Mouse (Mus musculus) heart, embryonic 14.5 days (tissue): ENCODE data around the gene Mroh8. TPM values are rescaled to one million over a fixed set of nuclear protein-coding genes. Genes with fewer than 3 reads are reported as not detected.

ENCODE experiments used
- ATAC-seq: fragments of 200-750 bp; cut with Nextera tagmentation; 2 replicates; pipeline ENCODE4 v1.8.0; 2017; ENCODE audit warnings: low read depth, moderate TSS enrichment; ENCODE audit not compliant: insufficient number of reproducible peaks, insufficient read depth, low FRiP score
- H3K27ac ChIP-seq, 2 experiments: fragments of 200-500 bp in 1 of 2; fragments of 300-500 bp in 1 of 2; sonication (generic) in 1 of 2; replicated peaks in 1 of 2; 2 replicates each; pipeline ENCODE4 v1.5.1; 2012 to 2014; ENCODE audit warnings: low read depth in 2 of 2, low read length in 2 of 2, control low read depth in 1 of 2, mild to moderate bottlenecking in 1 of 2, mixed read lengths in 1 of 2; ENCODE audit not compliant: control insufficient read depth in 1 of 2, insufficient read depth in 1 of 2
- H3K27me3 ChIP-seq: fragments of 300-500 bp; sonication (generic); 2 replicates; pipeline ENCODE4 v1.6.1; 2014; ENCODE audit warnings: mild to moderate bottlenecking, low read length, control low read depth; ENCODE audit not compliant: control insufficient read depth, insufficient read depth
- H3K36me3 ChIP-seq: fragments of 300-500 bp; sonication (generic); 2 replicates; pipeline ENCODE4 v1.6.1; 2014; ENCODE audit warnings: mild to moderate bottlenecking, control low read depth, low read length, mixed read lengths; ENCODE audit not compliant: control insufficient read depth, insufficient read depth
- H3K4me1 ChIP-seq, 2 experiments: fragments of 200-500 bp in 1 of 2; fragments of 300-500 bp in 1 of 2; sonication (generic) in 1 of 2; 2 replicates each; pipeline ENCODE4 v1.6.1; 2012 to 2014; ENCODE audit warnings: low read length in 2 of 2, control low read depth in 1 of 2, mixed read lengths in 1 of 2; ENCODE audit not compliant: control insufficient read depth in 2 of 2, insufficient read depth in 2 of 2
- H3K4me2 ChIP-seq: fragments of 300-500 bp; sonication (generic); 2 replicates; pipeline ENCODE4 v1.6.1; 2014; ENCODE audit warnings: mild to moderate bottlenecking, low read length
- H3K4me3 ChIP-seq, 2 experiments: fragments of 200-500 bp in 1 of 2; fragments of 300-500 bp in 1 of 2; sonication (generic) in 1 of 2; 2 replicates each; pipeline ENCODE4 v1.5.1; 2012 to 2014; ENCODE audit warnings: low read length in 2 of 2, mild to moderate bottlenecking in 2 of 2, control low read depth in 1 of 2, low read depth in 1 of 2, moderate library complexity in 1 of 2; ENCODE audit not compliant: control insufficient read depth in 1 of 2, insufficient read depth in 1 of 2
- H3K9ac ChIP-seq: fragments of 300-500 bp; sonication (generic); 2 replicates; pipeline ENCODE4 v1.6.1; 2014; ENCODE audit warnings: mild to moderate bottlenecking, low read length
- H3K9me3 ChIP-seq: fragments of 300-500 bp; sonication (generic); 2 replicates; pipeline ENCODE4 v1.6.1; 2016; ENCODE audit warnings: low read length, control low read depth; ENCODE audit not compliant: control insufficient read depth
- WGBS: fragments of 180-500 bp; shearing (Covaris S2); extraction: QIAGEN DNeasy Blood & Tissue Kit; methylation state at CpG from one replicate; pipeline ENCODE4 v1.1.7; 2014; 5-methylcytosine and 5-hydroxymethylcytosine counted together
- polyA plus RNA-seq: library from polyadenylated mRNA; unstranded; fragments of >200 nt; fragmentation: Nextera tagmentation; extraction: Ambion mirVana; gene quantifications from 2 replicates; pipeline ENCODE4 v1.2.1, GENCODE M21; 2014

Gene Mroh8
- polyA plus RNA-seq, 1 experiment from 2014 or later: 0.43 TPM

DNA sequence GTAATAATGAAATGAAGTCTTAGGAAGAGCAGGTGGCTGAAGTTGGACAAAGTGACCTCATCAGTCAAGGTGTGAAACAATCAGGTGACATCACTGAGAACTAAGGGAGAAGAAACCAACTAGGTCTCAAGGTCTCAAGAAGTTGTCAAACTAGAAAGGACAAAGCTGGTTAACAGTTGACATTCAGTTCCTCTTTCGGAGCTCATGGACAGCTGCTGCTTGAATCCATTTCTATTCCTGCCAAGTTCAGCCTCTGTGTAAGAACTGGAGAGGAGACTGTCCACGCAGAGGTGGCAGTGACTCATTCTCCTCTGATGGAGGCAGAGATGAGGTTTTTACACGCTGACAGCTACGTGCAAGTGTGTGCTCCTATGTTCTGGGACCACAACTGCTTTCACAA, 92.1 kb downstream of the Mroh8 start:
- Histone ChIP-seq H3K4me3 (no peak overlapping the region), H3K4me1 (peaks cover 4 to 9% of the 10 kb centered on the region in 2 experiments), H3K27me3 (no peaks in the 10 kb centered on the region), H3K36me3 (peaks cover 77% of the 10 kb centered on the region), H3K9ac (no peak overlapping the region), H3K9me3 (no peaks in the 10 kb centered on the region), H3K4me2 (no peak overlapping the region), H3K27ac (no peak overlapping the region)
- no peak for ATAC-seq
- WGBS: 80% methylated on average over 4 of the region's 4 CpGs

GRCm38 (mm10) chr2:157186504-157186903, 92.8 kb downstream of the Mroh8 start:
- ATAC-seq: no peak
- Histone ChIP-seq H3K4me3 (no peak overlapping the region), H3K27me3 (no peaks in the 10 kb centered on the region), H3K27ac (no peak overlapping the region), H3K9ac (no peak overlapping the region), H3K36me3 (peaks cover 74% of the 10 kb centered on the region), H3K9me3 (no peaks in the 10 kb centered on the region), H3K4me2 (no peak overlapping the region), H3K4me1 (peaks cover 4 to 9% of the 10 kb centered on the region in 2 experiments)
- 83% methylated on average over 5 of the region's 5 CpGs for WGBS

DNA sequence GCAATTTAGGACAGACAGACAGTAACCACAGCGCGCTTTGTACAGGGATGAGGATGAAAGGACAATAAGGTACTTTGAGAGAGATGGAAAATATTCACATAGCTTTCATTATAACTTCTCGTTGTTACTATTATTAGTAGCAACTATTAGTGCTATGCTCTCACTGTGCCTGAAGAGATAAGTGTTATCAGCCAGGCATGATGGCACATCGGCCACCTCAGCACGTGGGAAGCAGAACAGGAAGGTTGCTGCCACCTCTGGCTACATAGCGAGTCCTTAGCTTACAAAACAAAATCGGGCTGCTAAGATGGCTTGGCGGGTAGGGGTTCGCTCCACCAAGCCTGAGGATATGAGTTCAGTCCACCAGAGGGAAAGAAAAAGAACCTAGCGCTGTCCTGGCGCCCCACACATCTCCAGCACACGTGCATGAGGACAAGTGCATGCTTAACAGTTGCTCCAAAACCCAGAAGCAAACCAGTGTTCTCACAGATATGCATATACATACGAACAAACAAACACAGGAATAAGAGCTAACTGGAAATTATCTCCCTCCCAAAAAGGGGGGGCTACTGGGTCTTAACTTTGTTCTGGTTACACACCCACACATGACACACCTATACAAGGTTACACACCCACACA, 94.2 kb downstream of the Mroh8 start:
- H3K4me3 ChIP-seq: no peak overlapping the region
- no peaks in the 10 kb centered on the region for H3K9me3 ChIP-seq
- WGBS: 52% methylated on average over 13 of the region's 13 CpGs
- ATAC-seq: no peak
- H3K4me2 ChIP-seq: peak overlapping the region; percentile 32; the same call in 1 of the 2 replicates
- no peaks in the 10 kb centered on the region for H3K27me3 ChIP-seq
- peaks cover 4 to 9% of the 10 kb centered on the region in 2 experiments for H3K4me1 ChIP-seq
- peaks cover 68% of the 10 kb centered on the region for H3K36me3 ChIP-seq
- H3K27ac ChIP-seq: peak overlapping the region; percentile 6 to 56; a peak in 3 of 4 replicates
- no peak overlapping the region for H3K9ac ChIP-seq

GRCm38 (mm10) chr2:157178167-157178566, 101.2 kb downstream of the Mroh8 start:
- Histone ChIP-seq H3K4me1 (no peaks in the 10 kb centered on the region), H3K4me3 (no peak overlapping the region), H3K27me3 (no peaks in the 10 kb centered on the region), H3K4me2 (no peak overlapping the region), H3K36me3 (peaks cover 52% of the 10 kb centered on the region), H3K9me3 (no peaks in the 10 kb centered on the region), H3K27ac (no peak overlapping the region), H3K9ac (no peak overlapping the region)
- WGBS: 88% methylated on average over 6 of the region's 6 CpGs
- no peak for ATAC-seq

DNA sequence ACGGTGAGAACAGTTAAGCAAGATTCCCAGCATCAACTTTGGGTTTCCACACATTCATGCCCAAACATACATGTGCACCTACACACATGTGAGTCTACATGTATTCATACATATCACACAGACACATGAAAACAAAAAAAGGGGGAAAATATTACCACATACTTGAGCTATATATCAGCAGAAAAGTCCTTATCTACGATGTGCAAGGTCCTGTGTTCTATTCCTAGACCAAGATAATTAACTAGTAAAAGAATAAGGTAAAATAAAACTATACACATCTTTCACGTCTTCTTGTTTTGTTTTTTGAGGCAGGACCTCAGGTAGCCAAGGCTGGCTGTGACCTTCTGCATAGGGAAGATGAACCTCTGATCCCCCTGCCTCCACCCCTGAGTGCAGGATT, 103.1 kb downstream of the Mroh8 start:
- Histone ChIP-seq H3K36me3 (peaks cover 56% of the 10 kb centered on the region), H3K27me3 (no peaks in the 10 kb centered on the region), H3K4me1 (no peaks in the 10 kb centered on the region), H3K4me3 (no peak overlapping the region), H3K9me3 (no peaks in the 10 kb centered on the region), H3K9ac (no peak overlapping the region), H3K27ac (no peak overlapping the region), H3K4me2 (no peak overlapping the region)
- no peak for ATAC-seq
- WGBS: 86% methylated on average over 3 of the region's 3 CpGs

DNA sequence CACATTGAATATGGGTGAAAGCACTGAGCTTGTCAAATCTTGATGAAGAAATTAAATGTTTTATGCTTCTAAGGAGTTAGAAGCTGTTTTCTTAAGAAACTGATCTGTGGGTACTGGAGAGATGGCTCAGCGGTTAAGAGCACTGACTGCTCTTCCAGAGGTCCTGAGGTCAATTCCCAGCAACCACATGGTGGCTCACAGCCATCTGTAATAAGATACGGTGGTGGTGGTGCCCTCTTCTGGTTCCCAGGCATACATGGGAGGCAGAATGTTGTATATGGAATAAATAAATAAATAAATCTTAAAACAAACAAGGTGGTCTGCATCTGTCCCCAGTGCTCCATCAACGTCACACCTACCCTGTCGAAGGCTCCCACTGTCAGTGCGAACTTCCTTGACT, 104.9 kb downstream of the Mroh8 start:
- no peak for ATAC-seq
- Histone ChIP-seq H3K9me3 (no peaks in the 10 kb centered on the region), H3K4me1 (peaks cover 2 to 7% of the 10 kb centered on the region in 2 experiments; a peak in 2 of 4 replicates), H3K27me3 (no peaks in the 10 kb centered on the region), H3K9ac (no peak overlapping the region), H3K27ac (no peak overlapping the region), H3K36me3 (peaks cover 60% of the 10 kb centered on the region), H3K4me3 (no peak overlapping the region), H3K4me2 (no peak overlapping the region)
- 82% methylated on average over 5 of the region's 5 CpGs for WGBS

GRCm38 (mm10) chr2:157173555-157173954, 105.8 kb downstream of the Mroh8 start:
- Histone ChIP-seq H3K4me1 (peaks cover 2 to 7% of the 10 kb centered on the region in 2 experiments; a peak in 2 of 4 replicates), H3K4me2 (no peak overlapping the region), H3K27ac (no peak overlapping the region), H3K9me3 (no peaks in the 10 kb centered on the region), H3K9ac (no peak overlapping the region), H3K36me3 (peaks cover 67% of the 10 kb centered on the region), H3K4me3 (no peak overlapping the region), H3K27me3 (no peaks in the 10 kb centered on the region)
- WGBS: 95% methylated on average over 6 of the region's 6 CpGs
- ATAC-seq: no peak

DNA sequence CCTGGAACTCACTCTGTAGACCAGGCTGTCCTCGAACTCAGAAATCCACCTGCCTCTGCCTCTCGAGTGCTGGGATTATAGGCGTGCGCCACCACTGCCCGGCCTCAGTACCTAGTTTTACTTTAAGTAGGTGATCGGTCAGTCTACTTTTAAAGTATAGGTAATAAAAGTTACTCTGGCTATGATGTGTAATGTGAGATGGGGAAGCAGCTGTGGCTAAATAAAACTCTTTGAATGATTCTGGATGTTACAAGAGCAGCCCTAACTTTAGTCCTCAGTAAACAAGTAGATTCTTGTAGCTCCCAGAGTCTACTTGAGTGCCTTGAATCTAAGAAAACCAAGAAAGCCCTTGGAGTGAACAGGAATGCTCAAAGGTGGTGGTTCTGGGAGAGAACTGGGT, 106.4 kb downstream of the Mroh8 start:
- no peak overlapping the region for H3K9ac ChIP-seq
- peaks cover 2 to 7% of the 10 kb centered on the region in 2 experiments; a peak in 2 of 4 replicates for H3K4me1 ChIP-seq
- ATAC-seq: no peak
- no peaks in the 10 kb centered on the region for H3K27me3 ChIP-seq
- no peak overlapping the region for H3K4me2 ChIP-seq
- no peak overlapping the region for H3K27ac ChIP-seq
- 95% methylated on average over 6 of the region's 6 CpGs for WGBS
- H3K36me3 ChIP-seq: peaks cover 70% of the 10 kb centered on the region
- no peak overlapping the region for H3K4me3 ChIP-seq
- no peaks in the 10 kb centered on the region for H3K9me3 ChIP-seq
